Mouse (Mus musculus) layer of hippocampus, postnatal 10 days (tissue): ENCODE measurements around the gene Icmt. TPM values are rescaled to one million over a fixed set of nuclear protein-coding genes. Genes with fewer than 3 reads are reported as not detected.
A peak's percentile ranks its signal among the peaks of the same experiment; 100 is the strongest.

Experiments used
- DNase-seq, 2 experiments: peaks; one replicate each; pipeline ENCODE4 v3.0.0; 2021; ENCODE audit warnings: low spot score in 2 of 2
- total RNA-seq, 2 experiments: library from RNA; stranded (reverse); gene quantifications; 2 replicates each; pipeline ENCODE4 v1.2.3; 2021

Gene Icmt
- total RNA-seq, 2 experiments from 2014 or later, result 27.9 to 33.9 TPM

DNA sequence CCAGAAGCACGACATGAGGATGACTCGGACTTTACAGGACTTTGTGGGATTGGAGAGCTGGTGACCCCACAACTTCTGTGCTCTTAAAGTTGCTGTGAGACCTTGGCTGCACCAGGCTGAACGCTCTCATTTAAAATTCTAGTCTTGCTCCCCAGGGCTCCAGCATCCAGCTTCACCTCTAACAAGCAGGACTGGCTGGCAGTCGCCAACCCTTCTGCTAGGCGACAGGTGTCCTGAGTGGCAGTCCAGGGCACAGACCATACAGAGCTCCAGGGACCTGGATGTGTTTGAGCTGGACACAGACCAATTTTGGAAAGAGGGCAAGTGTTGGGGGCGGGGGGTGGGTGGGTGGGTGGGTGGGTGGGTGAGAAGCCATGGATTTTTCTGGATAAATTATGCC, 40.7 kb downstream of the Icmt start:
- DNase-seq, result no peak

DNA sequence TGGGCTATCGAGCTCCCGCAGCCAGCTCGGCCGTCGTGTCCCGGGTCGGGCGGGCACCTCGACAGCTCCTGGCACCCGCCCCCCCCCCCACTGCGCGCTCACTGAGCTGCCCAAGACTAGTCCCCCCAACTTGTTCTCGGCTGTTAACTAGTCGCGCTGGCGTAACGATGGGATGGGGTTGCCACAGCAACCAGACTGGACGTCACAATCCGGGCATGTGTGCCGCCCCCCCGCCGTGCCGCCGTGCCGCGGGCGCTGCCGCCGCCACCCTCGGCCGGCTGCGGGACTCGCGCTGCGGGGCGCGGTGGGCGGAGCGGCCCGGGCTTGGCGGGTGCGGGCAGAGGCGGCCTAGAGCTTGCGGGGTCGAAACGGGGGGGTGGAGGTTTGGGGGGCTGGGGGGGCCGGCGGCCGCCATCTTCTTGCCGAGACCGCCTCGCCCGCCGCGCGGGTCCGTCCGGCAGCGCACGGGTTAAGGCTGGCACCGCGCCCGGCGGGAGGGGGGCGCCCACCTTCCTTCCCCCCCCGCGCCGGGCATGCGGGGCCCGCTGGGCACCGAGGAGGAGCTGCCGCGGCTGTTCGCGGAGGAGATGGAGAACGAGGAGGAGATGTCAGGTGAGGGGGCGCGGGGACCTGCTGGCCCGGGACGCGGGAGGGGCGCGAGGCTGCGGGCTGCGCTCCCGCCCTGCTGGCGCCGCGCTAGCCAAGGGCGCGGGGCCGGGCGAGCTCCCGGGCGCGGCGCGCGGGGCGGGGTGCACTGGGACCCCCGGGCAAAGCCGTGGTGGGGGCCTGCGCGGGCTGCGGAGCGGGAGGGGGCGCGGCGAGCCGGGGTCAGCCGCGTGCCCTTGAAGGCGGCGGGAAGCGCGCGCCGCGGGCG, 41.6 kb downstream of the Icmt start, which contains the start of gene Chd5:
Gene Chd5 (plus strand): TSS at position 233 of the 874 bp plus-strand sequence.
- peak; percentile 60 to 71 for DNase-seq

DNA sequence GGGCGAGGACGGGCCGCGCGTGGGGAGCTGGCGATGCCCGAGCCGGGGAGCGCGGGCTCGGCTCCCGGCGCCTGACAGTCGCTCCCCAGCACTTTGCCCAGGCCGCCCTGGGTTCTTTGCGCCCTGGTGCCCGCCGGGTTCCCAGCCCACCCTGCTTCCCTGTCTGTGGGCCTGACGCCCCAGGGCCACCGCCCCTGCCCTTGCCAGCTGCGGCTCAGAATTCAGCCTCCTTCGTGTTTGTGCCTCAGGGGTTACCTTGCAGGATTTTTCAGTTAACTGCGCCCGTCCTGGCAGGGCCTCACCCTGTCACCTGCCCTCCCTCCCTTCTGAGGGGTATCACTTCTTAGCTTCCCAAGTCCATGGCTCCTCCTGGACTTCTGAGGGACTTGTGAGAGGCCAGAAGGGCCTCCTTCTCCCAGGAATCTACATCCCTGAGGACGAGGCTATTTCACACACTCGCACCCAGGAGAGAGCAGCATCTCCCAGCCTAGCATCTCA, 42.3 kb downstream of the Icmt start:
- no peak for DNase-seq

DNA sequence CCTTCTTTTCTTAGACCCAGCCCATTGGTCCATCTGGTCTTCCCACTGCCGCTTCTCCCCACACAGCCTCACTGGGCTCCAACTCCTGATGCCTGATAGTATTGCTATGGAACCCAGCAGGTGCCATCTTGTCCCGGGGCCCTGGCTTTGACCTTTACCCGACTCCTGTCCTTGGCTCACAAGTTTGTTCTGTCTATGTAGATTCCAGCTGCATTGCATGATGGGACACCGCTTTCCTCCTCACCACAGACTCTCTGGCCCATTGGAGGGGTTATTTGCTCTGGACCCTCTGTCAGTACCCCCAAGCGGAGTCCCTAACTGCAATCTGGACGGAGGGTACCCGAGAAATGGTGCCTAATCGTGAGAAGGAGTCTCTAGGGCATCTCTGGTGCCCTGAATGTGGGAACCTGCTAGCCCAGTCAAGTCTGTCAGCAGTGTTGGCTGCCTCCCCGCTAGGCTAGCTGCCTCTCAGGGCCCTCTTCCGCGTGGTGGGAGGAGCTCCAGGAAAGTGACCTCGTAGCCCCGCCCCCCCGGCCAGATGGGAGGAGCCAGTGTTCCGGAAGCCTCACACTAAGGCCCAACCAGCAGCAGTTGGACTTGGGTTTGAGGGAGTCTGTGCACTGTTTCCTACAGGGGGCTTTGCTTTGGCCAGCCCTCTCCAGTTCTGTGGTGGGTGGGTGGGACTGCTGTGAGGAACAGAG, 43.7 kb downstream of the Icmt start:
- no peak for DNase-seq

DNA sequence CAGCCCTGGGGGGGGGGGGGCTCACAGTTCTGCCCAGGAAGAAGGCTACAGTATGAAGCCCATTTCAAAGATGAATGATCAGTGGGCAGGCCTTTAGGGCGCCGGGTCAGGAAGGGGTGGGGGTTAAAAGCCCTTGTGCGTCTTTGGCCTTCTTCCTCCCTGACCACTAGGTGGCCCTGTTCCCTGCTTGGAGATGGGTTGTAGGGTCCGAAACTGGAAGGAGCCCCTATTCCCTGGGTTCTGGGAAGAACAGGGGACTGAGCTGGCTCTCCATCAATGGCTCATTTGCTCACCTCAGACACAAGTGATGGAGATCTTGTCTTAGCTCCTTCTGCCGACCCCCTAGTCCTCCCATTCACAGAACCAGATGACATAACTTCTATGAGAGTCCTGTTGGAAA, 46.3 kb downstream of the Icmt start:
- peak in 1 of 2 experiments; percentile 37 for DNase-seq

DNA sequence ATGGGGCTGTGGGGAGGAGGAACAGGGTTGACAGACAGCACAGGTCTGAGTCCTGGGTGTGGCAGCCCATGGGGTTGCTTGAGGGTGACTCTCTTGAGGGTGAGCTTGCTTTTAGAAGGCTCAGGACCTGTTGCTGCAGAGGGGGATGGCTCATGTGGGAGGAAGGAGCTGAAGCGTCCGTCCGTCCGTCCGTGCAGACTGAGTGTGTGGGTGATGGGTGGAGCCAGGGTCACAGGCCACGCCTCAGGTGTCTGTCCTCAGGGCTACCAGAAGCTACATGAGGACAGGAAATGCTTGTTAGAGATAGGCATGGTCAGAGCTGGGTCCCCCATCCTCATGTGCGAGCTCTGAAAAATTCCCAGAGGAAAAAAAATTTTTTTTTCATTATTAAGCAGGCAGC, 47.6 kb downstream of the Icmt start:
- DNase-seq, result no peak

DNA sequence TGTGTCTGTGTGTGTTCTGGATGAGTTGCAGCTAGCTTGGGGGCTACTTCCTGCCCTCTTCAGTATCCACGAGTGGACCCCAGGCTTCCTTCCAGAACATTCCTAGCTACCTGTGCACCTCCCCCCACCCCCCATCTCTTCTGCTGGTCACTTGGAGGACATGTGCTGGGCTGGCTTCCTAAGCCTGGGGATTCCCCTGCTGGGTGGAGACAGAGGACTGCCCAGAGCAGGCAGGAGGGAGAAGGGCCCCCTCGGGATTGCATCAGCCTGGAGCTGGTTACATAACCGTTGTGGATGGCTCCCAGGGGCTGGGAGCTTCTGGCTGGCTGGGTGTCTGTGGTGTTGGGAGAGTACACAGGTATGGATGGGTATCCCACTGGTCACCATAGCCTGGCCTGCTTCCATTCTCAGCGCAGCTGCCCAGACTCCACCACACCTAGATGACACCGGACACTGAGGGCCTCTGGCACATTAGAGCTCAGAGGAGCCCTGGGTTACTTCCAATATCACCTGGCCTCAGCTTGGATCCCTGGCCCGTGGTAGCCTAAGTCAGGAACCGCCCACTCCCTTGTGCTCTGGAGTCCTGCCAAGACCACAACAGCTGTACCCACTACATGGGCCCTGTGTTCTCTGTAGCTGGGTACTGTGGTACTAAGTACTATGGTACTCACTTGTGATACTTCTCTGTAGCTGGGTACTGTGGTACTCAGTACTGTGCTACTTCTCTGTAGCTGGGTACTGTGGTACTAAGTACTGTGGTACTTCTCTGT, 48.3 kb downstream of the Icmt start:
- DNase-seq, result no peak

DNA sequence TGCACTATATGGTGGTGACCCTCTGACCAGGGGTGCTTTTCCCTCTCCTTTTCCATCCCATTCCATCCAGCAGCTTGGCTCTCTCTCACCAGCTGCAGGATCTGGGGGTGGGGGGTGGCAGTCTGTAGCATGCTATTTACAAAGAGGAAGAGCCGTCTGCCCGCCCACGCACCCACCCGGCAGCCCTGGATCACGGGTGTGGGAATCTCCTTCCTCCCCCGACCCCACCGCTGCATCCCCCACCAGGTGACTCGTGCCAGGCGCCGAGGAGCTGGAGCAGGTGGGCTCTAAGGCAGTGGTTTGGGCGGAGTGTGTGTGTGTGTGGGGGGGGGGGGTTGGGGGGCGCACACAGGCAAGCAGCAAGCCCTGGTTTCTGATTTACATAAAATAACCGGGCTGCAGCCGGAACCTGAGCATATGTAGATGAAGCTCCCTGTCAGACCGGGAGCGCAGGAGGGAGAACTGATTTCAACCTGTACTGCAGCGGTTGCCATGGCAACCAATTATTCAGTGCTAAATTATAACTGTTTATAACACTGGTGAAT, 52.9 kb downstream of the Icmt start:
- DNase-seq, result peak; percentile 45 to 62

DNA sequence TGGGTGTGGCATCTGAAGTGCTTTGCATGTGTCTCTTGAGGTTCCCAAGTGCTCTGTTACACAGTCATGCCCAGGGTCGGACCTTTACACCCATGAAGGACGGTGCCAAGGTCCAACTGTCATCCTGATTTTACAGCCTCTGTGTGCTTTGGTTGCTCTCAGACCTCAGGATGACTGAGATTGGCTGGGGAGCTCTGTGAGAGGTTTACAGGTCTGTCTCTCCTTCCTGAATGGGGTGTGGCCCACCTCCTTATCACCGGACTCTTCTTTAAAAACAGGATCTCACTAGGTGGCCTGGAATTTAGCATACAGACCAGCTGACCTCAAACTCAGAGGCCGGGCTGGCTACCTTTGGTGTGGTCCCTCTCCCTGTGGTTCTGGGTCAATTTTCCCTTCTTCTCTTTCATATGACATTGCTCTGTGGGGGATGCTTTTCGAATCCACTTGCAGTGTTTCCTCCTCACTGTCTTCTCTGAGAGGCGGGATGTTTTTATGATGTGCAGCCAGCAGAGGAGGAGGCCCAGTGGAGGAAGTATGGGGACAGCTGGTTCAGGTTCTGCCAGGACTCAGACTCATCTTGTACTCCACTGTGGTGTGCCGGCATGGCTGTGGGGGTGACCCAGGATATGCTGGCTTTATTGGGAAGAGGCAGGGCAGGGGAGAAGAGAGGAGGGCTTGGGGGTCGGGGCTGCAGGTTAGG, 53.8 kb downstream of the Icmt start:
- DNase-seq, result no peak

DNA sequence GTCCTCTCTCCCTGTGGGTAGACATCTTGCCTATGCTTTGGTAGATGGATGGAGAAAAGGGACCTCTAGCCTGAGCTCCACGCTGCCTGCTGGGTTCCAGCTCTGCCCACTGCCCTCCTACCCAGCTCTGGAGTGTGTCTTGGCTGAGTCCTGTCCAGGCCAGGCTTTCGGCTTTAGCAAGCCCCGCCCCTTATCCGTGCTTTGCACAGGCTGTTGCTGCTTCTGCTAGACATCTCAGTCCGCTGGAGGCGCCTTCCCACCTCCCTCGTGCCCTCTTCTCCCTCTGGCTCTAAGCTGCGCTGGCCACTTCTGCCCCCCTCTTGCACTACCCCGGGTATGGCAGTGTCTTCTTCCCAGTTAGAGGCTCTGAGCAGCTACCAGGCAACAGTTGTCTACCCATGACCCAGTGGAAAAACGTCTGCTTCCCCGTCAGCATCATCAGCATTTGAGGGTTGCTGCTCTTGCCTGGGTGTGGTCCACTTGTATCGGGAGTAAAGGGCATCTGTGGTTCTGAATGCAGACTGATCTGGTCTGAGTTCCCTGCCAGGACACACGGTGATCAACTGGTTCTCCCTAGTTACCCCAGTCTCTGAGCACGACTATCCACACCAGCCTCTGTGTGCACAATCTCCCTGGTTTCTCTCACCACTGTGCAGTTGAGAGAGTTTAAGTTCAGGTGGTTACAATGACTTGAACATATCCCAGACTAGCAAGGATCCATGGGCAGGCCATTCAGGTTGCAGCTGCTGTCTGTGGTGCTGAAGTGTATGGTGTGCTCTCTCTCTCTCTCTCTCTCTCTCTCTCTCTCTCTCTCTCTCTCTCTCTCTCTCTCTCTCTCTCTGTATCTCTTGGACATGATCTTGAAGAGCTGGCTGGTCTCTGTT, 54.6 kb downstream of the Icmt start:
- DNase-seq, result no peak

DNA sequence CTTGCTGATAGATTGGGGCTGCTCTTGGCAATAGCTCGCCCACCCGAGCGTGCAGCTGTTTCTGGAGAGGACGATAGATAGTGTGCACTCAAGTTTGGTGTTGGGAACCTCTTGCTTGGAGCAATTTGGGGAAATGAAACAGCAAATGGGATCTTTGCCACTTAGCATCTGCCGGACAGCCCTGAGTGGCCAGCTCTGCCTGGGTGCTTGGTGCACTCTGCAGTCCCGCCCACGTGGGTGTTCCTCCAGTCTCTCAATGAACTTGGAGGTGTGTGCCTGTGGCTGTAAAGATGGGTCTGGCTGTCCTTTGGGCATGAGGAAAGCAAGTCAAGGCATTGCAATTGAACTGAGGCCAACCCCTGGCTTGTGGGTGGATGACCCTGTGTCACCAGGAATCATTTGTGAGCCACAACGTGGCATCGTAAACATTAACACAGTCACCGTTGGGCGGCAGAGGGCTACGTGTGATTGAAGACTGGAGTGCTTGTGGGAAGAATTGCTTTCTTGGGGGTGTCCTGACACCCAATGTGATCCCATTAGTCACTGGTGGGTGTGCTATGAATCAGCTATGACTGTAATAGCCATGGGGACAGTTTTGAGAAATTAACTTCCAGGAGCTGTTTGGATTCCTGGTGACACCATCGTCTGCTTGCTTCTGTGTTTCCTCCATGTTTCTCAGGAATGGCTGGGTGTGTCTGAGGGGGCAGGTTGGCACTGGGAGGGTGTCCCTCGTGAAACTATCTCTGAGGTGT, 57.0 kb downstream of the Icmt start:
- DNase-seq, result no peak

DNA sequence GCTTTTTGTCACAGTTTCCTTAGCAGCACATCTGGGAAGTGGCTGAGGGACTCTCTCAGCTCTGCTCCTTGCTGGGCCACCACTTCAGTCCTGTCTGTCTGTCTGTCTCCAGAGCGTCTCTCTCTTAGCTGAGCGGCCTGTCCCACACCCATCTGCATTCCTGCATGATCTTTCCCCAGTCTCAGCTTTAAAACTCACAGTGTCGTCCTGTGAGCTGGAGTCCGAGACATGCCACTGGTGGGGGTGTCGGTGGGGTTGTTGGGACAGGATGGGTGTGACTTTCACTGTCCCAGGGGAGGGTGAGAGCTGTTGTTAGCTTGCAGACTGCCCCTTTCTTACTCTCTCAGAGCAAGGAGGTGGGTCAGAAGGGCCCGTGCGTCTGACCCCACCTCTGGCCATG, 58.6 kb downstream of the Icmt start:
- no peak for DNase-seq

Other genes starting within 250 kb of the Icmt start
- 10 to 100 TPM; 76.0 to 79.6 TPM for gene Plekhg5, start 224.7 kb upstream of the Icmt start, total RNA-seq
- 10 to 100 TPM; 14.0 to 15.1 TPM for gene Tnfrsf25, start 181.3 kb upstream of the Icmt start, total RNA-seq
- gene Espn, start 144.9 kb upstream of the Icmt start, total RNA-seq, result under 1 TPM; 0.62 to 0.78 TPM
- not detected for gene Hes2, start 138.4 kb upstream of the Icmt start, total RNA-seq
- gene Acot7, start 119.1 kb upstream of the Icmt start, total RNA-seq, result 100 to 1,000 TPM; 426 to 431 TPM
- gene Gpr153, start 23.0 kb upstream of the Icmt start, total RNA-seq, result 10 to 100 TPM; 21.4 to 23.1 TPM
- not detected for gene Hes3, start 5.6 kb upstream of the Icmt start, total RNA-seq
- gene Rnf207, start 21.8 kb downstream of the Icmt start, total RNA-seq, result 1 to 10 TPM; 3.1 to 4.0 TPM
- 100 to 1,000 TPM; 283 to 319 TPM for gene Rpl22, start 28.5 kb downstream of the Icmt start, total RNA-seq
- gene Chd5, start 41.4 kb downstream of the Icmt start, total RNA-seq, result 100 to 1,000 TPM; 189 to 192 TPM
- gene Nphp4, start 179.5 kb downstream of the Icmt start, total RNA-seq, result 10 to 100 TPM; 21.3 to 22.4 TPM
- 100 to 1,000 TPM; 233 to 258 TPM for gene Kcnab2, start 180.6 kb downstream of the Icmt start, total RNA-seq